Mouse (Mus musculus) liver, embryonic 15.5 days (tissue): Measurements from ENCODE around the gene Nme7. TPM values are rescaled to one million over a fixed set of nuclear protein-coding genes. Genes with fewer than 3 reads are reported as not detected.

ENCODE experiments used
- ATAC-seq: fragments of 200-750 bp; cut with Nextera tagmentation; 2 replicates; pipeline ENCODE4 v1.8.0; 2017; ENCODE audit warnings: moderate number of reproducible peaks, mild to moderate bottlenecking, moderate library complexity; ENCODE audit not compliant: insufficient read depth
- H3K27ac ChIP-seq: fragments of 300-500 bp; sonication (generic); replicated peaks from 2 replicates; pipeline ENCODE4 v1.5.1; 2015; ENCODE audit warnings: mild to moderate bottlenecking, inconsistent platforms
- H3K27me3 ChIP-seq: fragments of 300-500 bp; sonication (generic); 2 replicates; pipeline ENCODE4 v1.6.1; 2015; ENCODE audit warnings: mild to moderate bottlenecking, inconsistent platforms
- H3K36me3 ChIP-seq: fragments of 300-500 bp; sonication (generic); replicated peaks from 2 replicates; pipeline ENCODE4 v1.6.1; 2015; ENCODE audit warnings: moderate library complexity, mild to moderate bottlenecking, inconsistent platforms
- H3K4me1 ChIP-seq: fragments of 300-500 bp; sonication (generic); replicated peaks from 2 replicates; pipeline ENCODE4 v1.6.1; 2015; ENCODE audit warnings: inconsistent platforms
- H3K4me2 ChIP-seq: fragments of 300-500 bp; sonication (generic); 2 replicates; pipeline ENCODE4 v1.6.1; 2015; ENCODE audit warnings: moderate library complexity, mild to moderate bottlenecking, inconsistent platforms
- H3K4me3 ChIP-seq: fragments of 300-500 bp; sonication (generic); replicated peaks from 2 replicates; pipeline ENCODE4 v1.5.1; 2015; ENCODE audit warnings: mild to moderate bottlenecking, inconsistent platforms
- H3K9ac ChIP-seq: fragments of 300-500 bp; sonication (generic); 2 replicates; pipeline ENCODE4 v1.6.1; 2015; ENCODE audit warnings: moderate library complexity, mild to moderate bottlenecking, inconsistent platforms
- H3K9me3 ChIP-seq: fragments of 300-500 bp; sonication (generic); replicated peaks from 2 replicates; pipeline ENCODE4 v1.6.1; 2016; ENCODE audit warnings: inconsistent platforms
- WGBS: fragments of 180-500 bp; shearing (Covaris S2); methylation state at CpG from one replicate; pipeline ENCODE4 v1.1.7; 2015; ENCODE audit warnings: mixed read lengths; ENCODE audit not compliant: insufficient replicate concordance; 5-methylcytosine and 5-hydroxymethylcytosine counted together
- polyA plus RNA-seq: library from polyadenylated mRNA; unstranded; fragments of >200 nt; fragmentation: Nextera tagmentation; extraction: Ambion mirVana; gene quantifications from 2 replicates; pipeline ENCODE4 v1.2.1, GENCODE M21; 2015

The Nme7 gene
- polyA plus RNA-seq, 1 experiment from 2014 or later = 10.4 TPM

DNA sequence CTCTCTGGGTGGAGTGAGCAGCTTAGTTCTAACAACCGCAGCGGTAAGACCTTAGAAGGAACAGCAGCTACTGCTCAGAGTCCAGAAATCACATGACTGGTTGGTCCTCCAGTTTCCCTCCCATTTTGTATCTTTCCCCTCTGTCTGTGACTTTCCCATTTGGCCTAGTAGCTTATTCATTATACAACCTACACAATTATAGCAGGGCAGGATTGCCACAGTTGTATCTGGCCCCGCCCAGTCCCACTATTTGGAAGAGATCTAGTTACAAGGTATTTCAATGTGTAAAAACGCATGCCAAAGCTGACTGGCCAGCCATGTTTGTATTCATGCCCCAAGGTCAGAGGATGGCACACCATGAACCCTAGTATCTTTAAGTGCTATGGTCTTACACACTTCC is 146.7 kb downstream of the Nme7 start:
- Histone ChIP-seq H3K4me2 (no peak overlapping the region), H3K27ac (no peak overlapping the region), H3K9me3 (no peaks in the 10 kb centered on the region), H3K9ac (no peak overlapping the region), H3K4me3 (no peak overlapping the region), H3K36me3 (0 out of 2 replicates have a peak, but pooled peaks cover 4% of the 10 kb centered on the region), H3K4me1 (peaks cover 17% of the 10 kb centered on the region), H3K27me3 (peaks cover 10% of the 10 kb centered on the region)
- no peak for ATAC-seq
- 76% methylated on average over 4 of the region's 4 CpGs for whole genome bisulfite sequencing

DNA sequence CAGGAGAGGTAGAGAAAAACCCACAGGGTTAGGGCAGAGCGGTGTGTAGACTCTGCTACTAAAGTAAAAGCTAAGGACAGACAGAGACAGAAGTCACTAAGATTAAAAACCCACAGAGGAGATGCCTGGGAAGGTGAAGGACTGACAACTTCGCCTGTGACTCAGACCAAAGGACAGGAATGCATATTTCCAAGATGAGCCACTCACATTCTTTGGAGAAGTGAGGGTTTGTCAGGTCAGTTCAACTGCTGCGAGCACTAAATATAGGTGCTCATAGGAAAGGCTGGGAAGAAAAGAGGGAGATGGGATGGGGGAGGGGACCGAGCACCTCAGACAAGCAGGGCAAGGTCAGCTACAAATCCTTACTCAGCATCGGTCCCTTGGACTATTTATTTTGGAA is 147.4 kb downstream of the Nme7 start:
- ATAC-seq = no peak
- Histone ChIP-seq H3K27me3 (peaks cover 17% of the 10 kb centered on the region), H3K36me3 (0 out of 2 replicates have a peak, but pooled peaks cover 4% of the 10 kb centered on the region), H3K9ac (no peak overlapping the region), H3K4me3 (no peak overlapping the region), H3K4me1 (peaks cover 14% of the 10 kb centered on the region), H3K27ac (no peak overlapping the region), H3K4me2 (no peak overlapping the region), H3K9me3 (no peaks in the 10 kb centered on the region)
- 55% methylated on average over 5 of the region's 5 CpGs for WGBS

DNA sequence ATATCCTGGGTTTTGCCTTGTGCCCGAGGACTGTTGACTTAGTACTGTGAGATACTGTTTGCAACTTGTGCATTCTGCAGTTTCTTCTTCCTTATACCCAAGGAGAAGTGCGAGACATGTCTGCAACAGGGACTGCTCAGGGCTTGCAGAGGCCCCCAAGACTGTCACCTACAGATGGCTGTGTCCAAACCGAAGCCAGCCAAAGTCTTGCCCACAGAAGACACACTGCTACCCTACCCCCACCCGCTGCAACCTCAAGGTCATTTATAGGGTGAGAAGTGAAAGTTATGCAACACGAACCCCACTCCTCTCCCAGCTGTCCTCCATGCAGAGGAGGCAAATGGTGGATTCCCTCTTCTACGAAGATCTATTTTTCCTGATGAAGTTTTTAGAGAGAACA is 148.7 kb downstream of the Nme7 start:
- Histone ChIP-seq H3K4me3 (no peak overlapping the region), H3K4me2 (no peak overlapping the region), H3K9ac (no peak overlapping the region), H3K27ac (no peak overlapping the region), H3K36me3 (0 out of 2 replicates have a peak, but pooled peaks cover 4% of the 10 kb centered on the region), H3K9me3 (no peaks in the 10 kb centered on the region), H3K4me1 (peaks cover 14% of the 10 kb centered on the region), H3K27me3 (peaks cover 29% of the 10 kb centered on the region)
- WGBS = 41% methylated on average over 6 of the region's 6 CpGs
- ATAC-seq = no peak

DNA sequence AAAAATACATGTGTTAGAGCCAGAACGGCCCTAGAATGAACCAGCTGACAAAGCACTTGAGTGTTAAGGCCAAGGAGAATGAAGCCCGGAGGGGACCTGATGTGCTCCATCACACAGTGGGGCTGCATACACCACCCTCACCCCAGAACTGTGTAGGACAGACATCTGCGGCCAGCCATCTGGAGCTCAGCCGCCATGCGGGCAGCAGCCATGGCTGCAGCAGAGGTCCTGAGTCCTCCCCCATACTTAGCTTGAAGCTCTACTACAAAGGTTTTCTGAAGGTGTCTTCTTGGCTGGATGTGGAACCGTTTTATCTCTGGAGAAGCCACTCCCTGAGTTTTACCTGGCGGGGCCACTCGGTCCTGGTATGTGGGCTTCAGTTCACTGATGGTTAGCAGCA is 149.2 kb downstream of the Nme7 start:
- Histone ChIP-seq H3K4me3 (no peak overlapping the region), H3K9me3 (no peaks in the 10 kb centered on the region), H3K27ac (no peak overlapping the region), H3K4me2 (no peak overlapping the region), H3K27me3 (peaks cover 35% of the 10 kb centered on the region), H3K36me3 (0 out of 2 replicates have a peak, but pooled peaks cover 4% of the 10 kb centered on the region), H3K9ac (no peak overlapping the region), H3K4me1 (peaks cover 14% of the 10 kb centered on the region)
- no peak for ATAC-seq
- WGBS = 79% methylated on average over 8 of the region's 8 CpGs

DNA sequence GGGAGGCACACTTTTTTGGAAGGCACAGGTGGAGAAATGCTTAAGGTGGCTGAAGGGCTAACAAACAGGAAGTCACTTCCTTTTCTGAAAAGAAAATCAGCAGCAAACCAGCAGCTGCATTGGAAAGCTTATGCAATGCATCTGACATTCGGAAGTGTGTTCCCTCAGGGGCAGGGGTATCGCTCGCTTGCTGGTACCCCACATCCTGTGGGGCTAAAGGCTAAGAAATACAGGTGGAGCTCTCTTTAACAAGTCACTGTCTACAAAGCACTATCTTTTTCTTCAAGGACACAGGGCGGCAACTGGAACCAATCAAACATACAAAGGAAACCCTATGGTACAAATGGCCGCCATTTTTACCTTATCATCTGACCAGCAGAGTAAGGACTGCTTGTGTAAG is 149.8 kb downstream of the Nme7 start:
- no peak overlapping the region for H3K9ac ChIP-seq
- H3K4me2 ChIP-seq = no peak overlapping the region
- 40% methylated on average over 5 of the region's 5 CpGs for WGBS
- H3K4me3 ChIP-seq = no peak overlapping the region
- no peak for ATAC-seq
- H3K27me3 ChIP-seq = peaks cover 40% of the 10 kb centered on the region
- no peak overlapping the region for H3K27ac ChIP-seq
- 0 out of 2 replicates have a peak, but pooled peaks cover 4% of the 10 kb centered on the region for H3K36me3 ChIP-seq
- H3K4me1 ChIP-seq = peaks cover 17% of the 10 kb centered on the region
- H3K9me3 ChIP-seq = no peaks in the 10 kb centered on the region

DNA sequence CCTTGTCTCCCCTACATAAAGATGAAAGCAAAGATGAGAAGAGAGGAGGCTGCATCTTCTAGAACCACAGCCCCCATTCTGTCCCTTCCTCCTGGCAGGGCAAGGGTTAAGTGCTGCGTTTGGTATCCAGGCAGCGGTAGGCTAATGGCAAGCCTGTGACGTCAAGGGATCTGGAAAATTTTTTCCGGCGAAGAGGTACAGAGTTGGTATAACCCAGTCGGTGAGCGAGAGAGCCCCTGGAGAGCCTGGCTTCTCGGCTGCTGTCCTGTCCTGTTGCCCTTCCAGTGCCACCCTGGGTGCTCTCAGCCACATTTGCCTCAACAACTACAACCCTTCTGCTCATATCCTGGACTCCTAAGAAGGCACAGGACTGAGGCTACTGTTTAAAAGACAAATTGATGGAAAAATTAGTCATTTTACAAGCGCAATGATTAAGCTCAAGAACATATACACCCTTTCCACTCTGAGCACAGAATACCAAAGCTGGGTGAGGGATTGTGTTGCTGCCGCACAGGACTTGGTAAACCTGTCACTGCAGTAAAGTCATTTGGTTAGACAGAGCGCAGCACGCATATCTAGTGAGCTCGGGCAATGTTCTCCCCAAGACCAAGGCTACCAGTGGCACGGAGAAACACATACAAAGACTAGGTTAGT is 151.0 kb downstream of the Nme7 start:
- H3K4me1 ChIP-seq = peaks cover 20% of the 10 kb centered on the region
- peaks cover 52% of the 10 kb centered on the region for H3K27me3 ChIP-seq
- 0 out of 2 replicates have a peak, but pooled peaks cover 4% of the 10 kb centered on the region for H3K36me3 ChIP-seq
- H3K4me2 ChIP-seq = peak overlapping the region; percentile 45
- H3K9me3 ChIP-seq = no peaks in the 10 kb centered on the region
- no peak for ATAC-seq
- peak overlapping the region; percentile 18 for H3K4me3 ChIP-seq
- no peak overlapping the region for H3K27ac ChIP-seq
- 52% methylated on average over 14 of the region's 14 CpGs for WGBS
- no peak overlapping the region for H3K9ac ChIP-seq

DNA sequence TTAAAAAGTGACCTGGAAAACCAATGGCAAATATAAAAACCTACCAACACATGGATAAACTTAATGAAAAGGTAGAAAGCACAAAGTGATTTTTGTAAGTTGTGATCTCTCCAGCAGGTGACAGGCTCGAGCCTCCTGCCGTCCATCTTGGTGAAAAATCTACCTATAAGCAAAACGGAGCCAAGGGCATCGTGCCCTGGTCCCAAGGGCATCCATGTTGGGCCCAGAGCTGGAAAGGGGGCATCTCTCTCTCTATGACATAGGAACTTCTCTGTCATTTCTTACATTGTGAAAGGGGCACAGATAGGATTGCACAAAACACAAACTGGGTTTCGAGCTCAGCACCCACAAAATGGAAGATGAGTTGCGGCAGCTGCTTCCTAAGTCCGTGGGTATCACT is 151.7 kb downstream of the Nme7 start:
- Histone ChIP-seq H3K4me3 (peak overlapping the region; percentile 55), H3K9ac (no peak overlapping the region), H3K27me3 (peaks cover 56% of the 10 kb centered on the region), H3K27ac (no peak overlapping the region), H3K4me2 (peak overlapping the region; percentile 67), H3K36me3 (0 out of 2 replicates have a peak, but pooled peaks cover 4% of the 10 kb centered on the region), H3K9me3 (no peaks in the 10 kb centered on the region), H3K4me1 (peaks cover 20% of the 10 kb centered on the region)
- no peak for ATAC-seq
- WGBS = 51% methylated on average over 7 of the region's 7 CpGs

DNA sequence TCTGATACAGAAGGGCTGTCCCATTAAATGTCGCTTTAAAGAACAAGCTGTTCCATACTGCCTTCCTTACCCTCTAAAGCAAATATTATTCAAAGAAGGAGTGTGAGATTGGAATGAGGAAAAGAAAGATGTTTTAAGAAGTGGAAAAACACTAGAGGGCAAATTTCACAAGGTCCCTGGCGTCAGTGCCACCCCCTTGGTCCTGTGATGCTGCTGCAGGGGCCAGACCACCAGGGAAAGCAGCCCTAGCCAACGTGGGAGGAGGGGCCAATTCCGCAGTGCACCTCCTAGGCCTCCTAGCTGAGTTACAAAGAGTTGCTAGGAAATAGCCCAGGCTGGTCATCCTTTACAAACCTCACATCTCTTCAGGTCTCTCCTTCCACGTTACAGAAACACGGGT is 152.1 kb downstream of the Nme7 start:
- 27% methylated on average over 6 of the region's 6 CpGs for WGBS

DNA sequence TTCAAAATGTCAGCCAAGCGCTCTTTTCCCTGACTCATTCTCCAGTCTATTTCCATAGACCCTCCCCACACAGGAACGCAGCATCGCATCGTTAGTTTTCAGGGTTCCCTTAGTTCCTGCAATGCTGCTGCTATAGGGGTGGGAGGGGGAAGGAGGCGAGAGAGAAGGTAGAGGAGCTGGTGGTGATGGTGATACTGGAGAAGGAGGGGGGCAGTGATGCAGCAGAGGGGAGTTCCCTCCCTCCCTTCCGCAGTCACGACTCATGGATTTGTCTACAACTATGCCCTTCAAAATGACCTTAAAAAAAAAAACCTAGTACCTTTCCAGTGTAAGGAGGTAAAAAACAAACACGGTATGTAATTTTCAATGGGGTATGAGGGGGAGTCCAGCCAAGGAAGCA is 152.8 kb downstream of the Nme7 start:
- no peak for ATAC-seq
- peaks cover 61% of the 10 kb centered on the region for H3K27me3 ChIP-seq
- no peaks in the 10 kb centered on the region for H3K9me3 ChIP-seq
- 0 out of 2 replicates have a peak, but pooled peaks cover 4% of the 10 kb centered on the region for H3K36me3 ChIP-seq
- H3K9ac ChIP-seq = no peak overlapping the region; the same call in 1 of the 2 replicates
- H3K4me2 ChIP-seq = peak overlapping the region; percentile 67
- peak overlapping the region; percentile 55 for H3K4me3 ChIP-seq
- WGBS = 10% methylated on average over 8 of the region's 8 CpGs
- H3K4me1 ChIP-seq = peaks cover 20% of the 10 kb centered on the region
- no peak overlapping the region for H3K27ac ChIP-seq

More for the DNA sequence above, 152.1 kb downstream of the Nme7 start:
- Histone ChIP-seq H3K4me3 (peak overlapping the region; percentile 55), H3K36me3 (0 out of 2 replicates have a peak, but pooled peaks cover 4% of the 10 kb centered on the region), H3K4me2 (peak overlapping the region; percentile 67), H3K4me1 (peaks cover 20% of the 10 kb centered on the region), H3K27me3 (peaks cover 61% of the 10 kb centered on the region), H3K9ac (no peak overlapping the region), H3K27ac (no peak overlapping the region), H3K9me3 (no peaks in the 10 kb centered on the region)
- ATAC-seq = no peak

DNA sequence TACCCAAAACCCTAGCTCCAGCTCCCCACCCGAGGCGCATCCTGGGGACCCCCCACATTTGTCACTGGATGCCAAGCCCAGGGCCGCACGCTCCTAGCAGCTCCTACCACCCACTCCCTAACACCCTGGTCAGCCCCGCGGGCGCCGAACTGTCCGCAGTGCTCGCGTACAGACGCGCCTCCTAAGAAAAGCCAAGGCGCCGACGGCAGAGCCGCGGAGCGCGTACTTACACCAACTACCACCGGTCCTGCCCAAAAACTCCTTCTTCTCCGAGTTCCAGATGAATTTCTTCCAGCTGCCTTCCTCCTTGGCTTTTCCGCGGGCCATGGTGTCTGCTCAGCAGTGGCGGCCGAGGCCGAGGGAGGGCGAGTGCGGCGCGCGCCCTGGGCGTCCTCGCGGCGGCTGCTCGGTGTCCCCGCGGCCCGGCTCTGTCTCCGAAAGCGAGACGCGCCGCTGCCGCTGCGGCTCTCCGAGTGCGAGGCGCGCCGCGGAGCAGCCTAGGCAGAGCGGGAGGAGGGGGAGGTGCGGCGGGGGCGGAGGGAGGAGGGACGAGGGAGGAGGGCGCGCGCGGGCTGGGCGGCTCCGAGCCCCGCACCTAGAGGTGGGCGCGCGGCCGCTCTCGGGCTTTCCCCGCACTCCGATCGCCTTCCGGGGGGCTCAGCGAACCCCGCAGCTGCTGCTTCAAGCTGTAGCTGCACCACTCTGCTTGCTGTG is 153.8 kb downstream of the Nme7 start:
- H3K4me2 ChIP-seq = peak overlapping the region; percentile 67
- peak overlapping the region; percentile 71 for H3K27ac ChIP-seq
- H3K4me1 ChIP-seq = peaks cover 18% of the 10 kb centered on the region
- H3K27me3 ChIP-seq = peaks cover 61% of the 10 kb centered on the region
- H3K9me3 ChIP-seq = no peaks in the 10 kb centered on the region
- peak; percentile 68 for ATAC-seq
- H3K36me3 ChIP-seq = no peaks in the 10 kb centered on the region
- peak overlapping the region; percentile 55 for H3K4me3 ChIP-seq
- WGBS = under 1% methylated on average over 75 of the region's 76 CpGs
- peak overlapping the region; percentile 58 for H3K9ac ChIP-seq

DNA sequence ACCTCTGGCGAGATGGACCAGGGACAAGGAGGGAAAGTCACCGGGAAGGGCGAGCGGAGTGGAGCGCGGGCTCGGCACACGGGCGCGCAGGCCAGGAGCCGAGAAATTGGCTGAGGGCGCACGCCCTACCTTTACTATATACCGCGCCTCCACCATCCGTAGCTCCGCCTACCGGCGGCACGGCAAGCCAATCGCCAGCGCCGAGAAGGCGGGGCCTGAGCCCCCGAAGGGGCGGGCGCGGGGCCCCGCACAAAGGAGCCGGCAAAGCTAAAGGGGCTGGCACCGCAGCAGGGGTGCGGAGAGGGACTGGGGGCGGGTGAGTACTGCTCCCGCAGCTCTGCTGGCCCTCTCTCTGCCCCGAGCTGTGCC is 154.3 kb downstream of the Nme7 start, which contains the start of gene Atp1b1:
Atp1b1 (minus strand) TSS at position 111 of the 369 bp plus-strand sequence.
- peak within 1 kb of the TSS; percentile 71 for H3K27ac ChIP-seq
- H3K27me3 ChIP-seq = peaks cover 61% of the 10 kb centered on the region
- no peaks in the 10 kb centered on the region for H3K9me3 ChIP-seq
- peaks cover 13% of the 10 kb centered on the region for H3K4me1 ChIP-seq
- peak within 1 kb of the TSS; percentile 58 for H3K9ac ChIP-seq
- ATAC-seq = peak; percentile 83
- peak within 1 kb of the TSS; percentile 55 for H3K4me3 ChIP-seq
- H3K36me3 ChIP-seq = no peaks in the 10 kb centered on the region
- 0% methylated on average over 35 of the region's 35 CpGs for WGBS
- H3K4me2 ChIP-seq = peak within 1 kb of the TSS; percentile 67
